Mouse (Mus musculus): Measurements from ENCODE around the gene Nudt21. TPM values are rescaled to one million over a fixed set of nuclear protein-coding genes. Genes with fewer than 3 reads are reported as not detected.

Nudt21 gene
- polyA plus RNA-seq, 1 experiment, result 112 TPM

DNA sequence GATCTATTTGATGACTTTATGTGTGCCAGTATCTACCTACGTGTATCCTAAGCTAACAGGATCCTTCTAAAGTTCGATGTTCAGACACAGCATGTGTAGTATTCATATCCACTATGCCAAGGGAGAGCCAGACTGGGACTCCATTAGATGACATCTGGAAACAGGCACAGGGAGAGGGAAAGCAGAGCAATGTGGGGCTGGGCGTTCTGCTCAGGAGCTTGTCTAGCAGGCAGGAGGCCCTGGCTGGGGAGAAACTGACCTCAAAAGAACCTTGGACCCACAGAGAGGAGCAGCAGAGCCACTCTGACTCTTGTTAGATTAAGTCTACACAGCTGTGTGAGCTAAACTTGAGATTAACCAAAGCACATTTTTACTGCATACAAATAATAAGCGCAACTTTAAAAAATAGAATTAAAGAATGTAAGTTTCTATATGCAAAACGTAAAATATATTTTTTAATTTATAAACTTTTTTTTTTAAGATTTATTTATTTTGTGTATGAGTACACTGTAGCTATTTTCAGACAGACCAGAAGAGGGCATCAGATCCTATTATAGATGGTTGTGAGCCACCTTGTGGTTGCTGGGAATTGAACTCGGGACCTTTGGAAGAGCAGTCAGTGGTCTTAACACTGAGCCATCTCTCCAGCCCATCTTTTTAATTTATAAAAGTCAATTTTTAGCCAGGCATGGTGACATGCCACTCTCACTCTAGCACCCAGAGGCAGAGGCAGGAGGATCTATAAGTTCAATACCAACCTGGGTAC, 60.2 kb downstream of the Nudt21 start:
- peaks cover 83% of the 10 kb centered on the region for H3K36me3 ChIP-seq (ENCODE audit: control insufficient read depth, insufficient read depth)
- TF ChIP-seq MAX (IDR thresholded peaks at IDR 0.05) (no peak), FOSL1 (IDR thresholded peaks at IDR 0.05; ENCODE audit: insufficient read depth, low read length, poor library complexity, severe bottlenecking) (no peak), CTCF (IDR thresholded peaks at IDR 0.05; ENCODE audit: control insufficient read depth, insufficient read depth, insufficient read length) (no peak)
- H3K27me3 ChIP-seq (ENCODE audit: control insufficient read depth, insufficient read depth, insufficient read length), result no peaks in the 10 kb centered on the region
- H3K79me2 ChIP-seq (ENCODE audit: control insufficient read depth, insufficient read depth), result no peaks in the 10 kb centered on the region
- H3ac ChIP-seq (ENCODE audit: control insufficient read depth, insufficient read length, low read depth), result no peak overlapping the region
- H3K4me3 ChIP-seq (ENCODE audit: insufficient read depth, poor library complexity, severe bottlenecking), result no peak overlapping the region
- no peaks in the 10 kb centered on the region for H3K79me3 ChIP-seq (ENCODE audit: low read depth)

DNA sequence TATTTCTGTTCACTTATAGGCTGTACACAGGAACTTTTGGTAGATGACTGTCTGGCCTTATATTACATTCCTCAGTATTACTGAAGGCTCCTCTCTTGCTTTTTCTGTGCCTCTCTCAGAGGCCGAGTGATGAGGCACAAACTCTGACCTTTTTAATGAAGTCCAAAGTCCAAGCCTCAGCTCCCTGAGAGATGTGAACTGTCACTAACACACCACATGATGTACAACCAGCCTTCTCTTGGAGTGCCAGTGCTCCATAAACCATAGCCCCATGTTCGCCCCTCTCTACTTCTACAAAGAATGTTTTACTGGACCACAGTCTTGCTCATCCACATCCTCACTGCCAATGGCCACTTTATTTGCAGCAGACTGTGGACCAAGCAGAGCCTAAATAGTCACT, 61.5 kb downstream of the Nudt21 start:
- Histone ChIP-seq H3ac (ENCODE audit: control insufficient read depth, insufficient read length, low read depth) (no peak overlapping the region), H3K27me3 (ENCODE audit: control insufficient read depth, insufficient read depth, insufficient read length) (no peaks in the 10 kb centered on the region), H3K4me3 (ENCODE audit: insufficient read depth, poor library complexity, severe bottlenecking) (no peak overlapping the region), H3K79me3 (ENCODE audit: low read depth) (no peaks in the 10 kb centered on the region), H3K79me2 (ENCODE audit: control insufficient read depth, insufficient read depth) (no peaks in the 10 kb centered on the region), H3K36me3 (ENCODE audit: control insufficient read depth, insufficient read depth) (peaks cover 79% of the 10 kb centered on the region)
- TF ChIP-seq MAX (IDR thresholded peaks at IDR 0.05), result no peak
- TF ChIP-seq CTCF (IDR thresholded peaks at IDR 0.05; ENCODE audit: control insufficient read depth, insufficient read depth, insufficient read length), result no peak
- no peak for TF ChIP-seq MYOD1 (IDR thresholded peaks at IDR 0.05; ENCODE audit: control insufficient read depth, insufficient read length, low read depth)
- TF ChIP-seq USF1 (IDR thresholded peaks at IDR 0.05; ENCODE audit: low read depth), result no peak
- no peak for TF ChIP-seq MYOG (IDR thresholded peaks at IDR 0.05; ENCODE audit: control insufficient read depth, extremely low read depth, insufficient read length)
- TF ChIP-seq FOSL1 (IDR thresholded peaks at IDR 0.05; ENCODE audit: insufficient read depth, low read length, poor library complexity, severe bottlenecking), result no peak
- no peak for TF ChIP-seq CEBPB (IDR thresholded peaks at IDR 0.05; ENCODE audit: low read depth)

DNA sequence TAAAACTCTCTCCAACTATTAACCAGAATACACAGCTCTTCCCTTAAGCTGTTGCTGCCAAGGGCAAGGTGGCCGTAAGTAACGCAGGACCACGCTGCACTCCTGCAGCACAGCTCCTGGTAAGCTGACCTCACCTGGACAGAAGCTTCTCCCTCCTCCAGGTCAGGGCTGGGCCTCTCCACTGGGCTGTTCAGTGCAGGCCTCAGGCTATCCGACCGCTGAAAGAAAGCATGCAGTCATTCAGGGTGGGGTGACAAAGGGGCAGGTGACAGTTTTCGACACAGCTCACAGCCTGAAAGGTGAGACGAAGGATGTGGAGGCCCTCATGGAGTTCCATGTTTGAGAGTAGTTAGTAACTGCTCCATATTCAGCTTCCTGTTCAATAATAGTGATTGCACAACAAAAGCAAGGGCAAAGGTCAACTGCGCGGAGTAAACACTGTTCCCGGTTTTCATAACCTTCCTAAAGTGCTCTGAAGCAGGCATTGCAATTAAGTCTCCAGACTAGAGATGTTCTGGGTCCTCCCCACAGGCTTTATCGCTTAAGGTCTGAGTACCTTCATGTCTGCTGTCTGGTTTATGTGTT, 62.1 kb downstream of the Nudt21 start:
- Histone ChIP-seq H3K4me3 (ENCODE audit: insufficient read depth, poor library complexity, severe bottlenecking) (no peak overlapping the region), H3ac (ENCODE audit: control insufficient read depth, insufficient read length, low read depth) (no peak overlapping the region), H3K79me3 (ENCODE audit: low read depth) (no peaks in the 10 kb centered on the region), H3K79me2 (ENCODE audit: control insufficient read depth, insufficient read depth) (no peaks in the 10 kb centered on the region), H3K36me3 (ENCODE audit: control insufficient read depth, insufficient read depth) (peaks cover 73% of the 10 kb centered on the region), H3K27me3 (ENCODE audit: control insufficient read depth, insufficient read depth, insufficient read length) (no peaks in the 10 kb centered on the region)
- no peak for TF ChIP-seq CEBPB (IDR thresholded peaks at IDR 0.05; ENCODE audit: low read depth)
- no peak for TF ChIP-seq FOSL1 (IDR thresholded peaks at IDR 0.05; ENCODE audit: insufficient read depth, low read length, poor library complexity, severe bottlenecking)
- TF ChIP-seq USF1 (IDR thresholded peaks at IDR 0.05; ENCODE audit: low read depth), result no peak
- TF ChIP-seq MYOD1 (IDR thresholded peaks at IDR 0.05; ENCODE audit: control insufficient read depth, insufficient read length, low read depth), result no peak
- TF ChIP-seq CTCF (IDR thresholded peaks at IDR 0.05; ENCODE audit: control insufficient read depth, insufficient read depth, insufficient read length), result no peak
- no peak for TF ChIP-seq MAX (IDR thresholded peaks at IDR 0.05)
- no peak for TF ChIP-seq MYOG (IDR thresholded peaks at IDR 0.05; ENCODE audit: control insufficient read depth, extremely low read depth, insufficient read length)

DNA sequence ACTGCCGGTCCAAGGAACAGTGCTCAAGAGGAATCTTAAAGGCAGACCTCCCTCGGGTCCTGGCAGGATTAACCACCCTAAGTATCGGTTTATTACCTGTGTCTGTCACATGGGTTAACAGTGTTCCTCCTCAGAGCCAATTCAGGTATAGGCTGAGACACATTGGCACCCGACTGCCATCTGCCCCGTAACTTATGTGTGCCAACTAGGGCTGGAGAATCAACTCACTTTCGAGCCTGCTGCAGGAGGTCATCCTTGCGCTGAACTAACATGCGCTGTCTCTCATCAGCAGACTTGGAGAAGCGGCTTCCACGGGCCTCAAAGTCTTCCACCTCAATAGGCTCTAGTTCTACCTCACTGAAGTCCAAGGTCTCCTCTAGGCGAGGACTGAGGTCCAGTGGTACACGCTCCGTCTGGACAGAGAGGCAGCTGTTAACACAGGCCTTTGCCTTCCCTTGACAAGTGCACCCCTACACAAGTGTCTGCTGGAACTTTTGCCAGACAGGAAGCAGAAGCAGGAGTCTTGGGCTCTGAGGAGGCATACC, 62.9 kb downstream of the Nudt21 start:
- no peak for TF ChIP-seq USF1 (IDR thresholded peaks at IDR 0.05; ENCODE audit: low read depth)
- no peak for TF ChIP-seq CTCF (IDR thresholded peaks at IDR 0.05; ENCODE audit: control insufficient read depth, insufficient read depth, insufficient read length)
- TF ChIP-seq MAX (IDR thresholded peaks at IDR 0.05), result no peak
- no peak for TF ChIP-seq MYOG (IDR thresholded peaks at IDR 0.05; ENCODE audit: control insufficient read depth, extremely low read depth, insufficient read length)
- TF ChIP-seq MYOD1 (IDR thresholded peaks at IDR 0.05; ENCODE audit: control insufficient read depth, insufficient read length, low read depth), result no peak
- TF ChIP-seq CEBPB (IDR thresholded peaks at IDR 0.05; ENCODE audit: low read depth), result no peak
- no peak for TF ChIP-seq FOSL1 (IDR thresholded peaks at IDR 0.05; ENCODE audit: insufficient read depth, low read length, poor library complexity, severe bottlenecking)
- Histone ChIP-seq H3K36me3 (ENCODE audit: control insufficient read depth, insufficient read depth) (peaks cover 65% of the 10 kb centered on the region), H3ac (ENCODE audit: control insufficient read depth, insufficient read length, low read depth) (no peak overlapping the region), H3K27me3 (ENCODE audit: control insufficient read depth, insufficient read depth, insufficient read length) (no peaks in the 10 kb centered on the region), H3K79me3 (ENCODE audit: low read depth) (no peaks in the 10 kb centered on the region), H3K79me2 (ENCODE audit: control insufficient read depth, insufficient read depth) (no peaks in the 10 kb centered on the region), H3K4me3 (ENCODE audit: insufficient read depth, poor library complexity, severe bottlenecking) (no peak overlapping the region)

DNA sequence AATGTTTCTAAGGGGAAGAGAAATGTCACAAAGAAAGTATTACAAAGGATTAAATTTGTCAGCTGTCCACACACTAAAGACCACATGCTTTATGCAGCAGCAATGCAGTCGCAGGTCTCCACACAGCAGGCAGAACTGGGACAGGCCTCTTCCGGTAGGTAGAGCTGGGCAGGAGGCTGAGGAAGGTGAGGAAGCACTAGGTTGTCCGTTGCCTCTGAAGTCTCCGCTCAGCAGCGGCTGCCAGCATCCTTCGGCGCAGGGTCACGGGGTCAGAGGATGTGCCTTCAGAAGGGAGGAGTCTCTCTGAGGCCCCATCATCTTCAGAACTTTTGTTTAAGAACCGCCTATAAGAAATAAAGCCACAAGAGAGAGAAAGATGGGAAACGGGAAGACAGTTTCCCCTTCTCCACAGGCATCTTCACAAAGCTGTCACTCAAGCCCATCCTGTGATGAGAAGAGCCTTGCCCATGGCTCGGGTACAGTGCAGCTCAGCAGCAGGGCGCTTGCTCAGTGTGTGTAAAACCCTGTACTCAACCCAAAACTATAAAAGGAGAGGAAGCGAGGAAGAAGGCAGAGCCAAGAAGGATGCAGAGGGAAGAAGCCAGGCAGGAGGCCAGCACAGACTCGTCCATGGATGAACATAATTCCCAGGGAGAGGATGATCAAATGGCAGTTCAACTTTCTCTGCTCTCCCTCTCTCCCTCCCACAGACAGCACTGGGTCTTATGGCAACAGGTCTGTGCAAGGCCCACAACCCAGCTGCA, 63.7 kb downstream of the Nudt21 start:
- H3K36me3 ChIP-seq (ENCODE audit: control insufficient read depth, insufficient read depth), result peaks cover 64% of the 10 kb centered on the region

More for the DNA sequence above, 63.7 kb downstream of the Nudt21 start:
- H3K4me3 ChIP-seq (ENCODE audit: insufficient read depth, poor library complexity, severe bottlenecking), result no peak overlapping the region
- no peaks in the 10 kb centered on the region for H3K79me3 ChIP-seq (ENCODE audit: low read depth)
- H3K79me2 ChIP-seq (ENCODE audit: control insufficient read depth, insufficient read depth), result no peaks in the 10 kb centered on the region
- H3K27me3 ChIP-seq (ENCODE audit: control insufficient read depth, insufficient read depth, insufficient read length), result no peaks in the 10 kb centered on the region
- H3ac ChIP-seq (ENCODE audit: control insufficient read depth, insufficient read length, low read depth), result no peak overlapping the region
- TF ChIP-seq USF1 (IDR thresholded peaks at IDR 0.05; ENCODE audit: low read depth), result no peak
- TF ChIP-seq FOSL1 (IDR thresholded peaks at IDR 0.05; ENCODE audit: insufficient read depth, low read length, poor library complexity, severe bottlenecking), result no peak
- no peak for TF ChIP-seq MAX (IDR thresholded peaks at IDR 0.05)
- TF ChIP-seq CEBPB (IDR thresholded peaks at IDR 0.05; ENCODE audit: low read depth), result no peak
- TF ChIP-seq MYOG (IDR thresholded peaks at IDR 0.05; ENCODE audit: control insufficient read depth, extremely low read depth, insufficient read length), result no peak
- TF ChIP-seq MYOD1 (IDR thresholded peaks at IDR 0.05; ENCODE audit: control insufficient read depth, insufficient read length, low read depth), result no peak
